Mouse (Mus musculus) heart, adult 2 months (tissue): ENCODE data around the gene Acd.

Experiments
- CTCF ChIP-seq: fragments of 200-600 bp; IDR thresholded peaks from 2 replicates; pipeline ENCODE4 v1.8.1; 2022; ENCODE audit warnings: antibody characterized with exemption, mild to moderate bottlenecking, moderate library complexity
- EP300 ChIP-seq: fragments of 200-500 bp; IDR thresholded peaks from 2 replicates; pipeline ENCODE4 v1.6.1; 2011; ENCODE audit warnings: low read depth, low read length, control low read depth; ENCODE audit not compliant: insufficient read depth
- POLR2A ChIP-seq: fragments of 200-500 bp; IDR thresholded peaks from 2 replicates; pipeline ENCODE4 v1.6.1; 2011; ENCODE audit warnings: mild to moderate bottlenecking, low read depth, low read length, control low read depth; ENCODE audit not compliant: insufficient read depth

- TF ChIP-seq CTCF: no peak
- no peak for TF ChIP-seq EP300
- no peak for TF ChIP-seq POLR2A
Observed at GRCm38 (mm10) chr8:105688242-105688752, 12.6 kb downstream of the Acd start.
